Mouse (Mus musculus): ENCODE results near the gene Vmn1r188. TPM values are rescaled to one million over a fixed set of nuclear protein-coding genes. Genes with fewer than 3 reads are reported as not detected.
"Not testable (repeated sequence)": the region's sequence is repeated elsewhere in the genome, so short reads cannot be mapped to it uniquely, and the experiment has no call there.

Vmn1r188 gene
- polyA plus RNA-seq, 1 experiment, result not detected

DNA sequence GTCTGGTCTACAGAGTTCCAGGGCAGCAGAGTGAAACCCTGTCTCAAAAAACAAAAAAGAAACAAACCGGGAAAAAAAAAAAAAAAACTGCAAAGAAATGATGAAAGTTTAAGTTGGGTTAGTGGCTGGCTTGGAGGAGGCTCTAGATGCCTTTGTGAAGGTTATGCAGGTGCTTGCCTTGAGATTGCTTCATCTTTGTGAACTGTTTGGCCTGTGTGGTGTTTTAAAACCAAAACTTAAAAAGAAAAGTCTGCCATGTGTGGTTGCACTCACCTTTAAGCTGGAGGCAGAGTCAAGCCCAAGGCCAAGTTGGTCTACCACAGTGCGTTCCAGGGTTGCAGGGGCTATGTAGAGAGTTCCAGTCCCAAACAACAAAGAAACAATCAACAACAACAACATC lies 35.2 kb upstream of the Vmn1r188 start:
- 81% methylated on average over 2 of the region's 2 CpGs for WGBS
- no peak for DNase-seq
- no peak overlapping the region for H3K4me3 ChIP-seq (replicated peaks; ENCODE audit: extremely low read depth, low read depth, low read length)
- no peak for TF ChIP-seq POLR2A (IDR thresholded peaks at IDR 0.05; ENCODE audit: borderline replicate concordance, extremely low read depth, low read depth, low read length)
- TF ChIP-seq CTCF (IDR thresholded peaks at IDR 0.05; ENCODE audit: insufficient read depth, low read length), result no peak
- H3K4me1 ChIP-seq (ENCODE audit: control insufficient read depth, insufficient read depth, low read length), result peaks cover under 1% of the 10 kb centered on the region; the same call in 1 of the 2 replicates

DNA sequence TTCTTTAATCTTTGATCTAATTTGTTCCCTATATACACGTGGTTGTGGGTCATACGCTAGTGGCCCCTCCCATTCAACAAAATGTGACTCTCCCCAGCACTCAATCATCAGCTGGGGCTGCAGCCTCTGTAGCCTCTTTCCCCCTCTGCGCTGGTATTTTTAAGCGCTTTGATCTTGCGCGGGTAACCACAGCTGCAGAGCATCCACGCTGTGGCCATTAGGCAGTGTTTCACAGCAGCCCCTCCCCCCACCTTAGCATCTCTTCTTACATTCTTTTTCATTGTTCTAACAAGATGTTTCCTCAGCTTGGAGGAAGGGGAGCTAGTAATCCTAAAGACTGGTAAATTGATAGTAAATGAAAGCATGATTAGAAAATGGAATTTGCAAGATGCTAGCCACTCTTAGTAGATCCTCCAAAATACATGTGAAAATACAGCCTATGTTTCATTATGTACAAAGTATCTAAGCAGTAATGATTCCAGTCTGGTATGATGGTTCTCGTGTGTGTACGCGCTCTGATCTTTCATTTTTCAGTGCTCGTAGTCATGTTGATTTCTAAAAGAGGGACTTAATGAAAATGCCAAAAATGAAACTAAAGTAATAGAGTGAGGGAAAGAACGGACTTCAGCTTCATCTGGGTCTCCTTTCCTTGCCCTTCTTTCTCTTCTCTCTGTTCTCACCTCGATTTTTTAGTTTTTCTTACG lies 34.4 kb upstream of the Vmn1r188 start:
- Histone ChIP-seq H3K4me1 (ENCODE audit: control insufficient read depth, insufficient read depth, low read length) (no peaks in the 10 kb centered on the region; the same call in 1 of the 2 replicates), H3K4me3 (replicated peaks; ENCODE audit: extremely low read depth, low read depth, low read length) (peak overlapping the region; percentile 50)
- DNase-seq, result no peak
- WGBS, result 3% methylated on average over 14 of the region's 14 CpGs
- TF ChIP-seq CTCF (IDR thresholded peaks at IDR 0.05; ENCODE audit: insufficient read depth, low read length), result no peak
- no peak for TF ChIP-seq POLR2A (IDR thresholded peaks at IDR 0.05; ENCODE audit: borderline replicate concordance, extremely low read depth, low read depth, low read length)

DNA sequence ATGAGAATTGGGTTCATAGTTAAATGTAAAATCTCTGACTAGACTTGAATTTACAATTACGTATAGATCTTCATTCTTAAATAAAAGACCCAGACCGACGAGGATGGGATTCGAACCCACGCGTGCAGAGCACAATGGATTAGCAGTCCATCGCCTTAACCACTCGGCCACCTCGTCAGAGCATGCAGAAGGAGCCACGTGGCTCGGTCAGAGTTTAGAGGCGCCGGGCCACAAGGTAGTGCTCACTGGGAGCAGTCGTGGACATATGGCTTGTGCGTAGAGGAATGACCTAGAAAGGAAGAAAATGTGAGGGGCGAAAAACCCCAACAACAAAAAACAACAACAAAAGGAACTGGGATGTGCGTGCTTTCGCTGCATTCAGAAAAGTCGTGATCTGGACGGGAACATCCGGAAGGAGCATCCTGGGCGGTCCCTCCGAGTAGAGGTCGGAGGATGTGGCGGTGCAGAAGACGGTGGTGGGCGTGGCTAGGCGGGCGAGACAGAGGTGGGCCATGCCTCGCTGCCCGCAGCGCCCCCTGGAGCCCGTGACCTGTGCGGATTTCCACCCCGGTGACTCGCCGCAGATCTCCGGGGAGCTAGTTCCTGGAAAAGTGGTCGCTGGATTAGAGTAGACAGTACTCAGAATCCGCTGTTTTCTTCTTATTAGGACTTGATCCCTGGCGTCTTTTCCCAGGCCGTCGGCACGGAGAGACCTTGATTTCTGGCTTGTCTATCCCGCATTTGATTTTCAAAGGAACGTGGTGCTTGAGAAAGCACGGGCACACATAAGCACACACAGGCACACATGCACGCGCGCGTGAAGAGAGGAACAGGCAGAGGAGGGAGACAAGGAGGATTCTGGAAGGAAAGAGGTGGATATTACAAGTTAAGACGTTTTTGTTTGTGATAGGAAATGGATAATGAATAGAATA lies 33.4 kb upstream of the Vmn1r188 start:
- Histone ChIP-seq H3K4me3 (replicated peaks; ENCODE audit: extremely low read depth, low read depth, low read length) (peak overlapping the region; percentile 76), H3K4me1 (ENCODE audit: control insufficient read depth, insufficient read depth, low read length) (no peaks in the 10 kb centered on the region; the same call in 1 of the 2 replicates)
- DNase-seq, result peak; percentile 76
- TF ChIP-seq POLR2A (IDR thresholded peaks at IDR 0.05; ENCODE audit: borderline replicate concordance, extremely low read depth, low read depth, low read length) (peak; percentile 20; the same call in 1 of the 2 replicates), CTCF (IDR thresholded peaks at IDR 0.05; ENCODE audit: insufficient read depth, low read length) (peak; percentile 44)
- under 1% methylated on average over 52 of the region's 52 CpGs for WGBS

DNA sequence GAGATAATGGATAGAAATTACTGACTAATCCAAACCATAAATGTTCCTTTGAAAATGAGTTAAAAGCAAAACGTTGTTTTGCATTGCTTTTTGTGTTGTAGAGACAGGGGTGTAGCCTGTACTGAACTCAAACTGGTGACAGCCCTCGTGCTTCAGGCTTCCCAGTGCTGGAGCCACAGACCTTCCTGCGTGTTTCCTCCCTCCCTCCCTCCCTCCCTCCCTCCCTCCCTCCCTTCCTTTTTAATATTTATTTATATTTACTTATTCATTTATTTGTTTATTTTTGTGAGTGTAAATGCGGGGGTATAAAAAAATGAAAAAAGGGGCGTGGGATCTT lies 32.7 kb upstream of the Vmn1r188 start:
- H3K4me1 ChIP-seq (ENCODE audit: control insufficient read depth, insufficient read depth, low read length), result no peaks in the 10 kb centered on the region; the same call in 1 of the 2 replicates
- no peak for TF ChIP-seq CTCF (IDR thresholded peaks at IDR 0.05; ENCODE audit: insufficient read depth, low read length)
- no peak for TF ChIP-seq POLR2A (IDR thresholded peaks at IDR 0.05; ENCODE audit: borderline replicate concordance, extremely low read depth, low read depth, low read length)
- no peak overlapping the region for H3K4me3 ChIP-seq (replicated peaks; ENCODE audit: extremely low read depth, low read depth, low read length)
- 7% methylated on average over 5 of the region's 5 CpGs for WGBS
- DNase-seq, result no peak

DNA sequence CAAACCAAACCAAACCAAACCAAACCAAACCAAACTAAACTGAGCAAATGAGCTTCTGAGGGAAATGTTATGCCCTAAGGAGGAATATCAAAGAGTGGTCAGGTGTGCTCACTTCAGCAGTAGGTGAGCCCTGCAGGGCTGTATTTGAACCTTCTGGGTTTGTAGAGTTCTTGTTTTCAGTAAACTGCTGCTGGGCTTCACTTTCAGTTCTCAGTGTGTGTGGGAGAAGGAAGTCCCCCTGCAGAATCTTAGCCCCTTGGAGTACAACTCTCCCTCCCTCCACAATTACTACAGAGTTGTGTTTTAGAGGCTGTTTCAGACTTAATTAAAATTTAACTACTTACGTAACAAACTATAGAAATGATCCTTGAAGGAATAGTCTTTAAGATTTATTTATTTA lies 30.5 kb upstream of the Vmn1r188 start:
- no peak overlapping the region for H3K4me3 ChIP-seq (replicated peaks; ENCODE audit: extremely low read depth, low read depth, low read length)
- H3K4me1 ChIP-seq (ENCODE audit: control insufficient read depth, insufficient read depth, low read length), result no peaks in the 10 kb centered on the region; the same call in 1 of the 2 replicates
- TF ChIP-seq CTCF (IDR thresholded peaks at IDR 0.05; ENCODE audit: insufficient read depth, low read length), result no peak
- no peak for TF ChIP-seq POLR2A (IDR thresholded peaks at IDR 0.05; ENCODE audit: borderline replicate concordance, extremely low read depth, low read depth, low read length)
- no peak for DNase-seq
- 93% methylated on average over 1 of the region's 1 CpGs for WGBS

DNA sequence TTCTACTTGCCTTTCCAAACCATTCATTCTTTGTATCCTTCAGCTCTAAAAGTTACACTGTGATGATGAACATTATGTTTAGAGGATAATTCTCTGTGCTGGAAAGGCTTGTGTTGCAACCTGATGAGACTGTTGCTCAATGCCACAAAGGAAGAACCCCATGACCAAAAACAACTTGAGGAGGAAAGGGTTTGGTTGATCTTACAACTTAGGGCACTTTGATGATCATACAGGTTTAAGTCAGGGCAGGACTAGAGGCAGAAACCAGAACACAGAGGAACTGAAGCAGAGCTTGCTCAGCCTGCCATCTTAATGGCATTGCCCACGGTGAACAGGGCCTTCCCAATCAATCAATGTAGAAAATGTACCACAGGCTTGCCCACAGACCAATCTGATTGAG lies 22.8 kb upstream of the Vmn1r188 start:
- DNase-seq, result no peak
- TF ChIP-seq POLR2A (IDR thresholded peaks at IDR 0.05; ENCODE audit: borderline replicate concordance, extremely low read depth, low read depth, low read length), result no peak
- no peak for TF ChIP-seq CTCF (IDR thresholded peaks at IDR 0.05; ENCODE audit: insufficient read depth, low read length)
- 68% methylated on average over 1 of the region's 1 CpGs for WGBS
- H3K4me3 ChIP-seq (replicated peaks; ENCODE audit: extremely low read depth, low read depth, low read length), result no peak overlapping the region
- no peaks in the 10 kb centered on the region for H3K4me1 ChIP-seq (ENCODE audit: control insufficient read depth, insufficient read depth, low read length)

DNA sequence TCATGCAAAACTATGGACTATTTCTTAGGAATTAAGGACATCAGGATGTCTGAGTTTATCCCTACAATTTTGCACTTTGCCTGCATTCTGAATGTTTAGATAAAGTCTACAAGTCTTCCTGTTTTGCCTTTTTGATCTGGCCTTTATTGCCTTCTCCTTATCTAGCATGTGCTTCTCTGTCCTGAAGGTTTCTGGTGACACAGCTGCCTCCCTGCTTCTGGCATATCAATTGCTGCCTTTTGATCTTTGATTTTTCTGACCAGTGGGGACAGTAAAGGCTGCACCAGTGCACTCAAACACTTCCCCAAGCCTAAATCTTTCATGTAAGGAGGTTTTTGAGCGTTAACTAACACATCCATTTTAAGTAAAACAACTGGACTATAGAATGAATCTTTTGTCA lies 20.8 kb upstream of the Vmn1r188 start:
- no peak for DNase-seq
- no peak for TF ChIP-seq CTCF (IDR thresholded peaks at IDR 0.05; ENCODE audit: insufficient read depth, low read length)
- TF ChIP-seq POLR2A (IDR thresholded peaks at IDR 0.05; ENCODE audit: borderline replicate concordance, extremely low read depth, low read depth, low read length), result no peak
- Histone ChIP-seq H3K4me3 (replicated peaks; ENCODE audit: extremely low read depth, low read depth, low read length) (no peak overlapping the region), H3K4me1 (ENCODE audit: control insufficient read depth, insufficient read depth, low read length) (no peaks in the 10 kb centered on the region)
- 38% methylated on average over 1 of the region's 1 CpGs for WGBS

DNA sequence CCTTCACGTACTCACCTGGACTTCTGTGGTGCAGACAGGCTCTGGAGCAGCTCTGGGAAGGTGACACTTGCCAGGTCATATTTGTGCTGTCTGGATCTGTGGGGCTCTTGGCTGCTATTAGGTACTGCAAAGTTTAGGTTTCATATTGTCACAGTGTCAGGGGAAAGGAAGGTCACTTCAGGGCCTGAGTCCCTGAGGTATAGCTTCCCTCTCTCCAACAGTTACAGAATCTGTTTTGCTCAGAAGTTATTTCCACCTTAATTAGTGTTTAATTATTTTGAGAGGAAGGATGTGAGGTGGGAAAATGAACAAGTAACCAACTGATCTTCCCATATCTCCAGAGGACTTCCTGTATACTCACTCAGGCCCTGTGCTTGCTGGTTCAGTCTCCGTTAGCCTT lies 21.5 kb downstream of the Vmn1r188 start, which contains the start of gene Vmn1r189:
Gene Vmn1r189 (minus strand): TSS at position 101 of the 400 bp plus-strand sequence.
- H3K4me3 ChIP-seq (replicated peaks; ENCODE audit: extremely low read depth, low read depth, low read length); H3K4me1 ChIP-seq (ENCODE audit: control insufficient read depth, insufficient read depth, low read length); DNase-seq: not testable (repeated sequence)
- 70% methylated on average over 2 of the region's 2 CpGs for WGBS

DNA sequence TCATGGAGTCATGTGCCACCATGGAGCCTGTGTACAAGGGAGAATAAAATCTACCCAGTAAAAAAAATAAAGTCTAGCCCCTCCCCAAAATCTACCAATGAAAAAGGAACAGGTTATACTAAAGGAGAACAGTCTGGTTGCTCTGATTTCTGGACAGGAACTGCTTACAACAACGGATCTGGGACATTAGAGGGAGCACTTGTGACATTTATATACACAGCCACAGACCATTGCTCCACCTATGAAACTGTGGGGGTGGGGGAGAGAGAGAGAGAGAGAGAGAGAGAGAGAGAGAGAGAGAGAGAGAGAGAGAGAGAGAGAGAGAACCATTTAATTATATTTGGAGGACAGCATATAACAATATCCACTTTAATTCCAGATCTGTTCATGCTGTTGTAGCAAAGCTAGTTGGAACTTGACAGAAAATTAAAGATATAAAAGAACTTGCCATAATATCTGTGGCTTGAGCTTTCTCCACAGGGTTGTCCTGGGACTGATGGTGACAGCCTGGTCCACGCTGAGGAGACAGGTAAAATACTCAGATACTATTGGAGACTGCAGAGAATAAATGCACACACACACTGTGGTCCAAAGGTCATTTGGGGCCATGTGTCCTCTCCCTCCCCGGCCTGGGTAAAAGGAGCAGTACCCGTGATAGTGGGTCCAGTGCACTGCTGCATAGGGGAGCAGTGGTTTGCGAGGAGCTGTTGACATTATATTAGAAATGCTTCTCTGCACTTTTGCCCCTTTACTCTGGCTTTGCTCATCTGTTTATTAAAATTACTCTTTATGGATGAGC lies 52.5 kb downstream of the Vmn1r188 start:
- WGBS, result 54% methylated on average over 5 of the region's 5 CpGs
- not testable (repeated sequence) for DNase-seq

More for the DNA sequence above, 52.5 kb downstream of the Vmn1r188 start:
- H3K4me1 ChIP-seq (ENCODE audit: control insufficient read depth, insufficient read depth, low read length); H3K4me3 ChIP-seq (replicated peaks; ENCODE audit: extremely low read depth, low read depth, low read length): not testable (repeated sequence)

Other genes starting within 250 kb of the Vmn1r188 start
- gene Zfp184, start 139.3 kb upstream of the Vmn1r188 start, polyA plus RNA-seq (2012; rRNA removed), result 0.53 and 0.60 TPM in 2 replicates
- not detected in 2 replicates for gene Pom121l2, start 103.2 kb upstream of the Vmn1r188 start, polyA plus RNA-seq (2012; rRNA removed)
- gene Prss16, start 74.7 kb upstream of the Vmn1r188 start, polyA plus RNA-seq (2012; rRNA removed), result 0.33 and 0.34 TPM in 2 replicates
- gene Hist1h2ah, start 48.9 kb upstream of the Vmn1r188 start, polyA plus RNA-seq (2012; rRNA removed), result 0.87 and 1.8 TPM in 2 replicates
- 0.74 and 3.1 TPM in 2 replicates for gene Hist1h2bk, start 48.6 kb upstream of the Vmn1r188 start, polyA plus RNA-seq (2012; rRNA removed)
- gene Hist1h4i, start 43.1 kb upstream of the Vmn1r188 start, polyA plus RNA-seq (2012; rRNA removed), result 5.1 and 5.2 TPM in 2 replicates
- 0.54 and 1.1 TPM in 2 replicates for gene Hist1h2ag, start 41.5 kb upstream of the Vmn1r188 start, polyA plus RNA-seq (2012; rRNA removed)
- gene Hist1h2bj, start 41.2 kb upstream of the Vmn1r188 start, polyA plus RNA-seq (2012; rRNA removed), result 1.8 and 3.5 TPM in 2 replicates
- not detected in 2 replicates for gene Vmn1r189, start 21.4 kb downstream of the Vmn1r188 start, polyA plus RNA-seq (2012; rRNA removed)
- gene Vmn1r191, start 99.5 kb downstream of the Vmn1r188 start, polyA plus RNA-seq (2012; rRNA removed), result not detected in 2 replicates
- not detected in 2 replicates for gene Vmn1r192, start 106.7 kb downstream of the Vmn1r188 start, polyA plus RNA-seq (2012; rRNA removed)
- not detected in 2 replicates for gene Vmn1r193, start 138.7 kb downstream of the Vmn1r188 start, polyA plus RNA-seq (2012; rRNA removed)
- gene Vmn1r194, start 159.8 kb downstream of the Vmn1r188 start, polyA plus RNA-seq (2012; rRNA removed), result not detected in 2 replicates
- not detected in 2 replicates for gene Vmn1r195, start 186.1 kb downstream of the Vmn1r188 start, polyA plus RNA-seq (2012; rRNA removed)
- gene Vmn1r196, start 205.5 kb downstream of the Vmn1r188 start, polyA plus RNA-seq (2012; rRNA removed), result not detected in 2 replicates
- not detected in 2 replicates for gene Vmn1r197, start 240.1 kb downstream of the Vmn1r188 start, polyA plus RNA-seq (2012; rRNA removed)

Measured in lung, adult 2 months (tissue).